Mouse (Mus musculus) intestine, postnatal 0 days (tissue): ENCODE measurements around the gene Cd86. TPM values are rescaled to one million over a fixed set of nuclear protein-coding genes. Genes with fewer than 3 reads are reported as not detected.

Experiments
- ATAC-seq: fragments of 200-750 bp; cut with Nextera tagmentation; 2 replicates; pipeline ENCODE4 v1.8.0; 2017; ENCODE audit warnings: mild to moderate bottlenecking, moderate TSS enrichment, moderate library complexity
- H3K27ac ChIP-seq: fragments of 300-500 bp; sonication (generic); 2 replicates; pipeline ENCODE4 v1.5.1; 2014; ENCODE audit warnings: mild to moderate bottlenecking, low read depth, low read length, moderate library complexity
- H3K27me3 ChIP-seq: fragments of 300-500 bp; sonication (generic); replicated peaks from 2 replicates; pipeline ENCODE4 v1.6.1; 2014; ENCODE audit warnings: low read length, mixed read lengths; ENCODE audit not compliant: control insufficient read depth, insufficient read depth
- H3K36me3 ChIP-seq: fragments of 300-500 bp; sonication (generic); 2 replicates; pipeline ENCODE4 v1.6.1; 2014; ENCODE audit warnings: mild to moderate bottlenecking, moderate library complexity; ENCODE audit not compliant: control insufficient read depth, insufficient read depth
- H3K4me1 ChIP-seq: fragments of 300-500 bp; sonication (generic); replicated peaks from 2 replicates; pipeline ENCODE4 v1.6.1; 2014; ENCODE audit warnings: antibody characterized with exemption, low read length, mixed read lengths; ENCODE audit not compliant: control insufficient read depth, insufficient read depth
- H3K4me2 ChIP-seq: fragments of 300-500 bp; sonication (generic); replicated peaks from 2 replicates; pipeline ENCODE4 v1.6.1; 2014; ENCODE audit warnings: low read depth, mild to moderate bottlenecking, moderate library complexity
- H3K4me3 ChIP-seq: fragments of 300-500 bp; sonication (generic); 2 replicates; pipeline ENCODE4 v1.5.1; 2014; ENCODE audit warnings: low read depth, low read length
- H3K9ac ChIP-seq: fragments of 300-500 bp; sonication (generic); 2 replicates; pipeline ENCODE4 v1.6.1; 2014; ENCODE audit warnings: mild to moderate bottlenecking, low read depth, low read length
- H3K9me3 ChIP-seq: fragments of 300-500 bp; sonication (generic); 2 replicates; pipeline ENCODE4 v1.6.1; 2016; ENCODE audit warnings: mixed run types; ENCODE audit not compliant: control insufficient read depth
- CTCF ChIP-seq: sonication (generic); IDR thresholded peaks from 2 replicates; pipeline ENCODE4 v1.5.1; 2016; ENCODE audit warnings: low read depth, mild to moderate bottlenecking, control low read depth, antibody characterized with exemption, moderate library complexity
- WGBS: fragments of 180-500 bp; shearing (Covaris S2); extraction: QIAGEN DNeasy Blood & Tissue Kit; methylation state at CpG from one replicate; pipeline ENCODE4 v1.1.7; 2014; 5-methylcytosine and 5-hydroxymethylcytosine counted together
- polyA plus RNA-seq: library from polyadenylated mRNA; unstranded; fragments of >200 nt; fragmentation: Nextera tagmentation; extraction: Ambion mirVana; gene quantifications from 2 replicates; pipeline ENCODE4 v1.2.1, GENCODE M21; 2015

The Cd86 gene
- polyA plus RNA-seq, 1 experiment from 2014 or later: 1.6 TPM

DNA sequence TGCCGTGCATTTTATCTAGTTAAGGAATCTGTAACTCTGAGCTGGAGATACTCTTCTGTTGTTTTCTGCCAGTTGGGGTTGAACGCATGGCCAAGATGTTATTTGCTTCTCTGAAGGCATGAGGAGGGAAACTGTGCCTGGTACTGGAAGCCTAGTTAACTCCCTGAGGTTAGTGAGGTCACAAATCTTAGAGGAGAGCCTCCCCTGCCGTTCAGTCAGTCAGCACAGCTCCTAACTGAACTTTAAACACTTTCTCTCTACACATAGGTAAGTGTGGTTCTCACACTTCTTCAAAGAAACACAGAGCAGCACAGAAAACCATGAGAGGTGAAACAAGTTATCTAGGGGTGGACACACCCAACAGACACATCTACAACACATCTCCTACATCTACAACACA, 4.7 kb upstream of the Cd86 start:
- TF ChIP-seq CTCF: no peak
- Histone ChIP-seq H3K4me3 (no peak overlapping the region), H3K27ac (no peak overlapping the region), H3K9ac (no peak overlapping the region), H3K4me2 (no peak overlapping the region), H3K9me3 (no peaks in the 10 kb centered on the region), H3K27me3 (no peaks in the 10 kb centered on the region), H3K36me3 (no peaks in the 10 kb centered on the region), H3K4me1 (no peaks in the 10 kb centered on the region)
- ATAC-seq: no peak
- WGBS: 78% methylated on average over 3 of the region's 3 CpGs

DNA sequence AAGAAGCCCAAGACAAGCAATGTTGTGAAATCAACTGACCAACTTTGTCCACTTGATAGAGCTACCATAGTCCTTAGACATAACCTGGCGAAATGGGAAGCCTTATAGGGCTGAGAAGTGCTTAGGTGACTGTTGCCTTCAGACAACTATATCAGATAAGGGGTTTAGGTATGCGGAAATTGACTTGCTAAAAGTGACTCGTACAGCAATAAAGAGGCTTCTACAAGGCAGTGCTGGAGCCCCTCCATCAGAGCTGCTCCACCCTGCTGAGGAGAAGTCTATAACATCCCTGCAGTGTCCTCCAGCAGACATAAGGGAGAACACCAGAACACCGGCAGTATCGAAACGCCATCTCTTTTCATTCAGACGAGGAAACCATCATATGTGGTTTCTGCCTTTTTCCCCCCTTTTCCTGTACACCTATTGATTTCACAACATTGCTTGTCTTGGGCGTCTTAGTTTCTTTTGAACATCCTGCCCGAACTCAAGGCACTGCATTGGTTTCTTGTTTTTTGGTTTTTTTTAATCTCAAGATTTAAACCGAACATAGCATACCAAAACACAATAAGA, 652 bp upstream of the Cd86 start:
- no peak overlapping the region for H3K4me3 ChIP-seq
- H3K9ac ChIP-seq: no peak overlapping the region
- WGBS: 70% methylated on average over 10 of the region's 10 CpGs
- H3K36me3 ChIP-seq: no peaks in the 10 kb centered on the region
- H3K9me3 ChIP-seq: no peaks in the 10 kb centered on the region
- no peak overlapping the region for H3K4me2 ChIP-seq
- H3K27me3 ChIP-seq: no peaks in the 10 kb centered on the region
- H3K27ac ChIP-seq: no peak overlapping the region
- H3K4me1 ChIP-seq: no peaks in the 10 kb centered on the region
- TF ChIP-seq CTCF: no peak
- no peak for ATAC-seq

DNA sequence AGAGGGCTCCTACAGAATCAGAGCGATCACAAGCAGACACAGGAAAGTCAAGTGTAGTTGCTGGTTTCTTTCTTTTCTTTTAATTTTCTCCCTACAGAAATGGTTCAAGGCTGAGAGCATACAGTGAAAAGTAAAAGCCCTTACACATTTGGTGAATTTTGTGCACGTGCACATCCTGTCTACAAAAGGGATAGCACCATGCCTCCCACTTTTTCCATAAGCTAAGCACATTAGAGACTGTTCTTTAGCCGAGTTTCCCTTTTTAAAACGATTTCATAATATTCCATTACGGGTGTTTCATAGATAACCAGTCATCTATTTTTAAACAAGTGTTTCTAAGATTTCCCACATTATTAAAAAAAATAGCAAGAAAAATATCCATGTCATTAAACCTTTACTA, 2.4 kb downstream of the Cd86 start:
- H3K4me2 ChIP-seq: no peak overlapping the region
- H3K27me3 ChIP-seq: no peaks in the 10 kb centered on the region
- H3K9ac ChIP-seq: no peak overlapping the region
- H3K4me1 ChIP-seq: no peaks in the 10 kb centered on the region
- no peak for TF ChIP-seq CTCF
- ATAC-seq: no peak
- 82% methylated on average over 5 of the region's 5 CpGs for WGBS
- no peak overlapping the region for H3K27ac ChIP-seq
- H3K9me3 ChIP-seq: no peaks in the 10 kb centered on the region
- no peaks in the 10 kb centered on the region for H3K36me3 ChIP-seq
- H3K4me3 ChIP-seq: no peak overlapping the region

DNA sequence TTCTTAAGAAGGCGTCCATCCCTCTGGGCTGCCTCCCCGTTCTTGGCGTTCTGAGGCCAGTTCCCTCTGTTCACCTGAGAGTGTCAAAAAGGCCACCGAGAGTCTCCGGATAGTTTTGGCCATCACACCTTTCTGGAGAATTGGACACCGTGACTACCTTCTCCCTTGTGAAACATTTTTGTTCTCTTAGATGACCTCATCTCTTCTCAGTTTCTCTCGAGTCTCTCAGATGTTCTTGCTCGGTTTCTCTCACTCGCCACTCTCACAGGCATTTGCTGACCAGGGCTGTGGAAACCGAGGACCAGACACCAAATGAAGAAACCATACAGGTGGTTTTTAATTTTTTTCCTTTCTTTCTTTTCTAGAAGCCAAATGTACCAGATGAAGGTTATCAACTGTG, 4.6 kb downstream of the Cd86 start:
- TF ChIP-seq CTCF: no peak
- Histone ChIP-seq H3K9me3 (no peaks in the 10 kb centered on the region), H3K4me2 (no peak overlapping the region), H3K27me3 (no peaks in the 10 kb centered on the region), H3K9ac (no peak overlapping the region), H3K4me1 (no peaks in the 10 kb centered on the region), H3K27ac (no peak overlapping the region), H3K4me3 (no peak overlapping the region), H3K36me3 (no peaks in the 10 kb centered on the region)
- ATAC-seq: no peak
- WGBS: 89% methylated on average over 10 of the region's 10 CpGs

DNA sequence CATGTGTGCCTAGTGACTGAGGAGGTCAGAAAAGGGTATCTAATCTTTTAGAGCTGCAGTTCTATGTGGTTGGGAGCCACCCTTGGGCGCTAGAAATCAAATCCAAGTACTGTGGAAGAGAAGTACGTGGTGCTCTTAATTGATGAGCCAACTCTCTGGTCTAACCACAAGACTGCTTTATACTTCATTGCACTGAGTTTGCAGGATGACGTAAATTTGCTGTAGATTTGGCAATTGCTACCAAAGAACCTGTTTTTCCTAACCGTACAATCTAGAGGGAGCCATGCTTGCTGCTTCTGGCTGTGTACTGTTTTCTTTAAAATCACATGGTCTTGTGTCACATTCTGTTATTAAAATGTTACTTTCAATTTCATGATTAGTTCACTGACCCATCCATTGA, 10.0 kb downstream of the Cd86 start:
- Histone ChIP-seq H3K27me3 (no peaks in the 10 kb centered on the region), H3K9ac (no peak overlapping the region), H3K4me1 (no peaks in the 10 kb centered on the region), H3K27ac (no peak overlapping the region), H3K9me3 (no peaks in the 10 kb centered on the region), H3K4me3 (no peak overlapping the region), H3K4me2 (no peak overlapping the region), H3K36me3 (no peaks in the 10 kb centered on the region)
- TF ChIP-seq CTCF: no peak
- no peak for ATAC-seq
- 87% methylated on average over 4 of the region's 4 CpGs for WGBS

DNA sequence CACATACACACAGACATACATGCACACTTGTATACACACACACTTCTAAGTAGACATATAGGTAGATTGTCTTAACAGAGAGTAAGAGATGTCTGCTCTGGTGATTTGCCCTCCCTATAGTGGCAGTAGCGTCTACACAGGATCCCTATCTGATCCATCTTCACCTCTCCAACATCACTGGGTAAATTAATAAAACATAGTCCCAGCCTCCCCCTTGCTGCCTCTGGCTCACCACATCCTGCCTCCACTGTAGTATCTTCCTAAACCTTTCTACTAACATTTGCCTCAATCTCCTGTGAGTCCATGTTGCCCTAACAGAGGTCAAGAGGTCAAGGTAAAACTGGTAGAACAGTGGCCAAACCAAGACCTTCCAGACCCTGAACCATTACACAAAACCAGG, 10.7 kb downstream of the Cd86 start:
- TF ChIP-seq CTCF: no peak
- 93% methylated on average over 1 of the region's 1 CpGs for WGBS
- H3K4me2 ChIP-seq: no peak overlapping the region

More for the DNA sequence above, 10.7 kb downstream of the Cd86 start:
- H3K36me3 ChIP-seq: no peaks in the 10 kb centered on the region
- ATAC-seq: no peak
- no peaks in the 10 kb centered on the region for H3K4me1 ChIP-seq
- no peaks in the 10 kb centered on the region for H3K9me3 ChIP-seq
- no peak overlapping the region for H3K9ac ChIP-seq
- H3K27me3 ChIP-seq: no peaks in the 10 kb centered on the region
- H3K27ac ChIP-seq: no peak overlapping the region
- H3K4me3 ChIP-seq: no peak overlapping the region
